Mouse (Mus musculus) liver, embryonic 11.5 days (tissue): ENCODE measurements around the gene Pate2. TPM values are rescaled to one million over a fixed set of nuclear protein-coding genes. Genes with fewer than 3 reads are reported as not detected.

Source experiments
- ATAC-seq: fragments of 200-750 bp; cut with Nextera tagmentation; replicated peaks from 2 replicates; pipeline ENCODE4 v1.8.0; 2017; ENCODE audit warnings: moderate number of reproducible peaks, mild to moderate bottlenecking, moderate TSS enrichment, moderate library complexity; ENCODE audit not compliant: low FRiP score
- DNase-seq: peaks from one replicate; pipeline ENCODE4 v3.0.0-alpha.2; 2017; ENCODE audit warnings: low spot score
- H3K27ac ChIP-seq: fragments of 300-500 bp; sonication (generic); 2 replicates; pipeline ENCODE4 v1.5.1; 2014; ENCODE audit warnings: mild to moderate bottlenecking, low read depth, low read length, control low read depth
- H3K27me3 ChIP-seq: fragments of 300-500 bp; sonication (generic); replicated peaks from 2 replicates; pipeline ENCODE4 v1.6.1; 2014; ENCODE audit warnings: low read length, mixed read lengths; ENCODE audit not compliant: control insufficient read depth, insufficient read depth
- H3K36me3 ChIP-seq: fragments of 300-500 bp; sonication (generic); 2 replicates; pipeline ENCODE4 v1.6.1; 2014; ENCODE audit warnings: mild to moderate bottlenecking, low read length, moderate library complexity, mixed read lengths; ENCODE audit not compliant: control insufficient read depth, insufficient read depth
- H3K4me1 ChIP-seq: fragments of 300-500 bp; sonication (generic); replicated peaks from 2 replicates; pipeline ENCODE4 v1.6.1; 2014; ENCODE audit warnings: low read length, mixed read lengths; ENCODE audit not compliant: control insufficient read depth, insufficient read depth
- H3K4me2 ChIP-seq: fragments of 300-500 bp; sonication (generic); 2 replicates; pipeline ENCODE4 v1.6.1; 2014; ENCODE audit warnings: mild to moderate bottlenecking, control low read depth, moderate library complexity
- H3K4me3 ChIP-seq: fragments of 300-500 bp; sonication (generic); 2 replicates; pipeline ENCODE4 v1.5.1; 2014; ENCODE audit warnings: low read depth, low read length, control low read depth
- H3K9ac ChIP-seq: fragments of 300-500 bp; sonication (generic); 2 replicates; pipeline ENCODE4 v1.6.1; 2014; ENCODE audit warnings: low read depth, low read length, control low read depth
- H3K9me3 ChIP-seq: fragments of 300-500 bp; sonication (generic); 2 replicates; pipeline ENCODE4 v1.6.1; 2016; ENCODE audit warnings: low read length, inconsistent platforms, mixed read lengths; ENCODE audit not compliant: control insufficient read depth
- WGBS: fragments of 180-500 bp; shearing (Covaris S2); extraction: QIAGEN DNeasy Blood & Tissue Kit; methylation state at CpG from one replicate; pipeline ENCODE4 v1.1.7; 2014; 5-methylcytosine and 5-hydroxymethylcytosine counted together
- polyA plus RNA-seq: library from polyadenylated mRNA; unstranded; fragments of >200 nt; fragmentation: Nextera tagmentation; extraction: Ambion mirVana; gene quantifications from 2 replicates; pipeline ENCODE4 v1.2.1, GENCODE M21; 2014

Gene Pate2
- polyA plus RNA-seq, 1 experiment from 2014 or later: 0.16 TPM

DNA sequence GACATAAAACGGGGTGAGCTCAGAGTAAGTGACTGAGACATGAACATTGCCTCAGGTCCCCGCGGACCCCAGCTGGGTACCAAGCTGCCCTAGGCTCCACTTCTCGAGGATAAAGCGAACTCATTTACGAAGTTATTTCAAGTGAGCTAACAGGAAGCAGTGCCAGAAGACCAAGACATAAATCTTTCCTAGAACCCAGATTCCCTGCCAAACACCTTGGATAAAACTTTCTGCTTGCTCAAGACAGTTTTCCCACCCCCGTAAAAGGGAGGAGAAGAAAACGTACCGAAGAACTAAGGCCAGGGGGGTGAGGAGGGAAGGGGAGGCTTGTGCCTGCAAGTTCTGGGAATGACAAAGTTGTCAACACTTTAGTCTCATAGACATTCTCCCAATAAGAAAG, 36.8 kb upstream of the Pate2 start:
- Histone ChIP-seq H3K36me3 (no peaks in the 10 kb centered on the region), H3K9ac (no peak overlapping the region), H3K27me3 (no peaks in the 10 kb centered on the region), H3K27ac (no peak overlapping the region), H3K4me3 (no peak overlapping the region), H3K4me2 (no peak overlapping the region), H3K9me3 (no peaks in the 10 kb centered on the region), H3K4me1 (no peaks in the 10 kb centered on the region)
- ATAC-seq (no peak), DNase-seq (no peak)
- 69% methylated on average over 9 of the region's 9 CpGs for WGBS

GRCm38 (mm10) chr9:35535110-35535509, 35.0 kb upstream of the Pate2 start:
- 7% methylated on average over 2 of the region's 2 CpGs for WGBS
- Histone ChIP-seq H3K27me3 (no peaks in the 10 kb centered on the region), H3K9me3 (no peaks in the 10 kb centered on the region), H3K9ac (no peak overlapping the region), H3K4me1 (no peaks in the 10 kb centered on the region), H3K4me2 (no peak overlapping the region), H3K4me3 (no peak overlapping the region), H3K27ac (no peak overlapping the region), H3K36me3 (no peaks in the 10 kb centered on the region)
- ATAC-seq (peak; percentile 74), DNase-seq (no peak)

DNA sequence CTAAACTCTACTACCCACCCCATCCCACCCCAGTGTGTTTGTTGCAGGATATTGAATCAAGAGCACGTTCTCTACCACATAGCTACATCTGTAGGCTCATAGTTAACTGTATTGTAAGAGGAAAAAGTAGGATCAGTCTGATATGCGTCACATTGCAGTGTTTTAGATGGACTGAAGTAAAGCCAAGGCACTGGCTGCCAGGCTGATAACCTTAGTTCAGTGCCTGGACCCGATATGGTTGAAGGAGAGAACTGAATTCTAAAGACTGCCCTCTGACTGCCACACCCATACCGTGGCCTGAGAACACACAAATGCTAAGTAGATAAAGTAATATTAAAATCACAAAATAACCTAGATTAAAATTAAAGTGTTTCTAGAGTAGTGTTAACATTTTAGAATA, 34.2 kb upstream of the Pate2 start:
- Histone ChIP-seq H3K27me3 (no peaks in the 10 kb centered on the region), H3K4me3 (no peak overlapping the region), H3K4me1 (no peaks in the 10 kb centered on the region), H3K36me3 (no peaks in the 10 kb centered on the region), H3K4me2 (no peak overlapping the region), H3K9ac (no peak overlapping the region), H3K27ac (no peak overlapping the region), H3K9me3 (no peaks in the 10 kb centered on the region)
- WGBS: 62% methylated on average over 4 of the region's 4 CpGs
- DNase-seq (no peak), ATAC-seq (no peak)

- H3K27me3 ChIP-seq: no peaks in the 10 kb centered on the region; the same call in 1 of the 2 replicates
- no peaks in the 10 kb centered on the region for H3K36me3 ChIP-seq
- ATAC-seq (no peak), DNase-seq (no peak)
- no peaks in the 10 kb centered on the region for H3K4me1 ChIP-seq
- H3K27ac ChIP-seq: no peak overlapping the region
- no peak overlapping the region for H3K9ac ChIP-seq
- no peak overlapping the region for H3K4me3 ChIP-seq
- H3K4me2 ChIP-seq: no peak overlapping the region
- H3K9me3 ChIP-seq: no peaks in the 10 kb centered on the region
- 76% methylated on average over 13 of the region's 13 CpGs for WGBS
Observed at GRCm38 (mm10) chr9:35539001-35539750, 30.9 kb upstream of the Pate2 start.

DNA sequence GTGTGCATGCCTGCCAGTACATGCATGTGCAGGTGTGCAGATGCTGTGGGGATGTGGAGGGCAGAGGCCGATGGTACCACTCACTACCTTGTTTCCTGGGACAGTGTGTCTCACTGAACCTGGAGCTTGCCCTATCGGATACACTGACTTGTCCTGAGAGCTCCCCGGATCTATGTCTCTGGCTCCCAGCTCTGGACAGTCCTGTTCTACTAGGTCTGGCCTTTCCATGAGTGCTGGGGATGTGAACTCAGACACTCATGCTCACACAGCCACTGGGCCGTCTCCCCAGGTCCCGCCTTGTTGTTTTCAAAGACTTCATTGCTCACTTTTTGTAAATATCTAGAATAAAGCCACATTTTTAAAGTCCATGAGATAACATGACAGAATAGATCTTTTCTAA, 29.1 kb upstream of the Pate2 start:
- H3K4me3 ChIP-seq: no peak overlapping the region
- H3K27ac ChIP-seq: no peak overlapping the region
- no peak; the same call in 1 of the 2 replicates for ATAC-seq
- no peak overlapping the region for H3K4me2 ChIP-seq
- H3K36me3 ChIP-seq: no peaks in the 10 kb centered on the region
- no peaks in the 10 kb centered on the region; the same call in 1 of the 2 replicates for H3K27me3 ChIP-seq
- no peak for DNase-seq
- no peak overlapping the region for H3K9ac ChIP-seq
- no peaks in the 10 kb centered on the region for H3K9me3 ChIP-seq
- no peaks in the 10 kb centered on the region for H3K4me1 ChIP-seq
- 84% methylated on average over 5 of the region's 5 CpGs for WGBS

- Histone ChIP-seq H3K4me2 (no peak overlapping the region), H3K36me3 (no peaks in the 10 kb centered on the region), H3K9ac (no peak overlapping the region), H3K27ac (no peak overlapping the region), H3K4me1 (no peaks in the 10 kb centered on the region), H3K4me3 (no peak overlapping the region), H3K9me3 (no peaks in the 10 kb centered on the region), H3K27me3 (no peaks in the 10 kb centered on the region; the same call in 1 of the 2 replicates)
- 5% methylated on average over 6 of the region's 6 CpGs for WGBS
- ATAC-seq: peak; percentile 66; the same call in 1 of the 2 replicates
- peak; percentile 63 for DNase-seq
Observed at GRCm38 (mm10) chr9:35541488-35541887, 28.6 kb upstream of the Pate2 start.

DNA sequence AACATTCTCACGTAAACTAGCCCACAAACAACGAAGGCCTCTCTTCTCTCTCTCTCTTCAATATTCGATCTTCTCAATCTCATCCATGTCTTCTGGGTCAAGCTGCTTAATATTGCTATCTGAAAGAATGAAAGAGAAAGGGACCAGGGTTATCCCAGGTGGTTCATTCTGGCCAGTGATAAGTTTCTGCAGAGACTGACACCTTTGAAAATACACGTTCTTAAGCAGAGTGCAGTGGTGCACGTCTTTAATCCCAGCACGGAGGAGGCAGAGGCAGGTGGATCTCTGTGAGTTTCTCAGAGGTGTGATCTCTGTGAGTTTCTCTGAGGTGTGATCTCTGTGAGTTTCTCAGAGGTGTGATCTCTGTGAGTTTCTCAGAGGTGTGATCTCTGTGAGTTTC, 28.1 kb upstream of the Pate2 start:
- Histone ChIP-seq H3K9ac (no peak overlapping the region), H3K4me1 (0 out of 2 replicates have a peak, but pooled peaks cover 1% of the 10 kb centered on the region), H3K4me2 (no peak overlapping the region), H3K27ac (no peak overlapping the region), H3K4me3 (no peak overlapping the region), H3K9me3 (no peaks in the 10 kb centered on the region), H3K27me3 (no peaks in the 10 kb centered on the region; the same call in 1 of the 2 replicates), H3K36me3 (no peaks in the 10 kb centered on the region)
- no peak for DNase-seq
- WGBS: 59% methylated on average over 6 of the region's 6 CpGs
- ATAC-seq: no peak

DNA sequence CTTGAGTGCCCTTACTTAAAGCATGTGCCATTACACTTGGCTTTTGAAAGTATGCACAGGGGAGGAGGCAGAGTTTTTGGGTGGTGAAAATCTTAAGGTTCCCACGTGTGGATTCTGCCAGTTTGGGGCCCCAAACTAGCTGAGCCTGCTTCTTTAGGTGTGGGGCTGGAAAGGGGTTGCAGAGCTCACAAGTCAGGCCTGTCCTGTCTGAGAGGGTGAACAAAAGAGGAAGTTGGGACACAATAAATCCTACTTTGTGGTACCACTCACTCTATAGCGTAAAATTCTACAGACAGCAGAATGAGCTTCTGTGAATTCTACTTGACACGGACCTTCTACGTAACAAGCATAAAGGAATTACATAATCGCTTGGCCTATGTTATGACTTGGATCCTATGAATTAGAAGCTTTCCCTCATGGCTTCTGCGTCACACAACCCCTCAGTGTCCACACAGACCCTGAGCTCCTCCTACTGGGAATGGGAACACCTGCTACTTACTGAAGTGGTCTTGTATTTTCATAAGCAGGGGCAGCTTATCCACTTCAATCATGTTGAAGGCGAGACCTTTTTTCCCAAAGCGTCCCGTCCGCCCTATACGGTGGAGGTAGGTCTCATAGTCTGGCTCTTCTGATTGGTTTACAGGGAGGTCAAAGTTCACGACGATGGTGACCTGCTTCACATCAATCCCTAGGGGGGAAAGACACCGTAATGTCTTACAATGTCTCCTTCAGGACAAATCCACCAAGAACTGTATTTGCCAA, 26.8 kb upstream of the Pate2 start:
- no peak overlapping the region for H3K27ac ChIP-seq
- H3K4me3 ChIP-seq: no peak overlapping the region
- WGBS: 81% methylated on average over 14 of the region's 14 CpGs
- no peaks in the 10 kb centered on the region for H3K36me3 ChIP-seq
- no peak overlapping the region for H3K9ac ChIP-seq
- DNase-seq: no peak
- H3K4me2 ChIP-seq: no peak overlapping the region
- ATAC-seq: no peak
- H3K9me3 ChIP-seq: no peaks in the 10 kb centered on the region
- H3K4me1 ChIP-seq: 0 out of 2 replicates have a peak, but pooled peaks cover 2% of the 10 kb centered on the region
- H3K27me3 ChIP-seq: no peaks in the 10 kb centered on the region; the same call in 1 of the 2 replicates
